Mouse (Mus musculus): ENCODE data around the gene Rab44. TPM values are rescaled to one million over a fixed set of nuclear protein-coding genes. Genes with fewer than 3 reads are reported as not detected.

Rab44 gene
- polyA plus RNA-seq (2012; rRNA removed), result 0.27 and 0.98 TPM in 2 replicates

GRCm38 (mm10) chr17:29113591-29114352 is at the start of gene Rab44:
Gene Rab44, plus strand, starts transcription at chr17:29114145.

GRCm38 (mm10) chr17:29090776-29091175 is 23.2 kb upstream of the Rab44 start, which contains the start of gene Cdkn1a:
Gene Cdkn1a, plus strand, starts transcription at chr17:29090976.

Other genes with a start within 250 kb of the Rab44 start
- 0.85 and 0.91 TPM in 2 replicates for gene 4930539E08Rik, start 198.8 kb upstream of the Rab44 start, polyA plus RNA-seq (2012; rRNA removed)
- gene Pxt1, start 170.3 kb upstream of the Rab44 start, polyA plus RNA-seq (2012; rRNA removed), result 0.05 TPM in 1 of 2 replicates, not detected in the other
- gene Kctd20, start 162.2 kb upstream of the Rab44 start, polyA plus RNA-seq (2012; rRNA removed), result 68.0 and 71.8 TPM in 2 replicates
- 115 and 119 TPM in 2 replicates for gene Stk38, start 106.2 kb upstream of the Rab44 start, polyA plus RNA-seq (2012; rRNA removed)
- 386 and 446 TPM in 2 replicates for gene Srsf3, start 81.5 kb upstream of the Rab44 start, polyA plus RNA-seq (2012; rRNA removed)
- 23.7 and 36.1 TPM in 2 replicates for gene Cdkn1a, start 23.2 kb upstream of the Rab44 start, polyA plus RNA-seq (2012; rRNA removed)
- gene Cpne5, start 124.0 kb downstream of the Rab44 start, polyA plus RNA-seq (2012; rRNA removed), result 23.3 and 23.5 TPM in 2 replicates
- 77.9 and 78.3 TPM in 2 replicates for gene Ppil1, start 150.0 kb downstream of the Rab44 start, polyA plus RNA-seq (2012; rRNA removed)
- gene BC004004, start 154.6 kb downstream of the Rab44 start, polyA plus RNA-seq (2012; rRNA removed), result 68.0 and 74.2 TPM in 2 replicates
- gene Pi16, start 203.5 kb downstream of the Rab44 start, polyA plus RNA-seq (2012; rRNA removed), result 3.0 and 3.1 TPM in 2 replicates
- gene Mtch1, start 233.8 kb downstream of the Rab44 start, polyA plus RNA-seq (2012; rRNA removed), result 629 and 649 TPM in 2 replicates
- 7.5 and 7.9 TPM in 2 replicates for gene Fgd2, start 246.8 kb downstream of the Rab44 start, polyA plus RNA-seq (2012; rRNA removed)

Measured in central nervous system, embryonic 14 days (tissue).